Mouse (Mus musculus) liver, adult 2 months (tissue): ENCODE data around the gene Gm3043. TPM values are rescaled to one million over a fixed set of nuclear protein-coding genes. Genes with fewer than 3 reads are reported as not detected.
"Not testable (repeated sequence)": the region's sequence is repeated elsewhere in the genome, so short reads cannot be mapped to it uniquely, and the experiment has no call there.

ENCODE experiments used
- DNase-seq: peaks from one replicate; pipeline ENCODE4 v3.0.0-alpha.2; 2011; ENCODE audit warnings: low read depth, low spot score; ENCODE audit errors: extremely low read depth
- H3K27ac ChIP-seq: fragments of 200-500 bp; replicated peaks from 2 replicates; pipeline ENCODE4 v1.5.1; 2012; ENCODE audit warnings: low read depth, mild to moderate bottlenecking, control low read depth, inconsistent platforms, low read length; ENCODE audit not compliant: insufficient read depth
- H3K27me3 ChIP-seq: fragments of 200-500 bp; 2 replicates; pipeline ENCODE4 v1.6.1; 2012; ENCODE audit warnings: mild to moderate bottlenecking, moderate library complexity, low read length, inconsistent platforms; ENCODE audit not compliant: control insufficient read depth, insufficient read depth
- H3K36me3 ChIP-seq: fragments of 200-500 bp; 2 replicates; pipeline ENCODE4 v1.6.1; 2012; ENCODE audit warnings: low read length, inconsistent platforms; ENCODE audit not compliant: control insufficient read depth, insufficient read depth
- H3K4me1 ChIP-seq: fragments of 200-500 bp; 2 replicates; pipeline ENCODE4 v1.6.1; 2011; ENCODE audit warnings: low read length; ENCODE audit not compliant: control insufficient read depth, insufficient read depth
- H3K4me3 ChIP-seq: fragments of 200-500 bp; 2 replicates; pipeline ENCODE4 v1.5.1; 2011; ENCODE audit warnings: low read depth, mild to moderate bottlenecking, control low read depth, low read length, moderate library complexity; ENCODE audit not compliant: insufficient read depth
- H3K79me2 ChIP-seq: fragments of 200-500 bp; 2 replicates; pipeline ENCODE4 v1.6.1; 2012; ENCODE audit warnings: inconsistent platforms, mild to moderate bottlenecking, low read length, moderate library complexity; ENCODE audit not compliant: control insufficient read depth, insufficient read depth
- H3K9ac ChIP-seq: fragments of 200-500 bp; 2 replicates; pipeline ENCODE4 v1.6.1; 2012; ENCODE audit warnings: low read depth, mild to moderate bottlenecking, control low read depth, inconsistent platforms, low read length
- WGBS: fragments of 180-500 bp; shearing (Covaris S2); methylation state at CpG from one replicate; pipeline ENCODE4 v1.1.7; 2018; 5-methylcytosine and 5-hydroxymethylcytosine counted together
- polyA plus RNA-seq: library from polyadenylated mRNA; depleted of rRNA; stranded (reverse); fragments of >200 nt; gene quantifications from 2 replicates; pipeline ENCODE4 v1.2.3, GENCODE M21; 2012; rRNA removed
- total RNA-seq: library from RNA; depleted of rRNA; stranded (reverse); fragments of >200 nt; gene quantifications from 2 replicates; pipeline ENCODE4 v1.2.3, GENCODE M21; 2014; rRNA removed

Gm3043 gene
- total RNA-seq (not detected in 2 replicates), polyA plus RNA-seq (not detected in 2 replicates)

GRCm38 (mm10) chr14:3688483-3688882, at the start of gene Gm3043:
TSS of gene Gm3043 (plus strand) at chr14:3688783.
- not testable (repeated sequence) for H3K9ac ChIP-seq, H3K27me3 ChIP-seq, H3K4me3 ChIP-seq, H3K36me3 ChIP-seq, H3K79me2 ChIP-seq, H3K4me1 ChIP-seq, DNase-seq, H3K27ac ChIP-seq
- no CpG with 5 or more reads among the region's 3 CpGs for WGBS

GRCm38 (mm10) chr14:3651730-3652129, 36.9 kb upstream of the Gm3043 start, which contains the start of gene Gm3020:
TSS of gene Gm3020 (plus strand) at chr14:3652030.
- not testable (repeated sequence) for H3K79me2 ChIP-seq, H3K4me1 ChIP-seq, H3K9ac ChIP-seq, H3K4me3 ChIP-seq, H3K36me3 ChIP-seq, DNase-seq, H3K27me3 ChIP-seq, H3K27ac ChIP-seq
- WGBS: no CpG with 5 or more reads among the region's 32 CpGs

Other genes starting within 250 kb of the Gm3043 start
- gene Gm10408, start 239.4 kb upstream of the Gm3043 start, total RNA-seq: not detected in 2 replicates
- not detected in 2 replicates for gene Gm10408, start 239.4 kb upstream of the Gm3043 start, polyA plus RNA-seq
- gene Gm3012, start 54.3 kb upstream of the Gm3043 start, total RNA-seq: not detected in 2 replicates
- gene Gm3012, start 54.3 kb upstream of the Gm3043 start, polyA plus RNA-seq: not detected in 2 replicates
- gene Gm3020, start 36.8 kb upstream of the Gm3043 start, total RNA-seq: not detected in 2 replicates
- not detected in 2 replicates for gene Gm3020, start 36.8 kb upstream of the Gm3043 start, polyA plus RNA-seq
- not detected in 2 replicates for gene Gm3002, start 121.3 kb downstream of the Gm3043 start, total RNA-seq
- not detected in 2 replicates for gene Gm3002, start 121.3 kb downstream of the Gm3043 start, polyA plus RNA-seq
- not detected in 2 replicates for gene Gm3033, start 157.5 kb downstream of the Gm3043 start, total RNA-seq
- not detected in 2 replicates for gene Gm3033, start 157.5 kb downstream of the Gm3043 start, polyA plus RNA-seq
- not detected in 2 replicates for gene Gm2916, start 195.4 kb downstream of the Gm3043 start, total RNA-seq
- not detected in 2 replicates for gene Gm2916, start 195.4 kb downstream of the Gm3043 start, polyA plus RNA-seq
- gene Gm3029, start 243.0 kb downstream of the Gm3043 start, total RNA-seq: not detected in 2 replicates
- not detected in 2 replicates for gene Gm3029, start 243.0 kb downstream of the Gm3043 start, polyA plus RNA-seq